In genomic region chr2:168268033-168268432, GRCm38 (mm10) we compare ENCODE assay signal across 9 mouse cellular contexts. TPM values are rescaled to one million over a fixed set of nuclear protein-coding genes. Genes with fewer than 3 reads are reported as not detected.
DNase-seq lines count a peak whose midpoint lies in the region; ATAC-seq and TF ChIP-seq lines count a peak whose summit lies in the region.
"Had no signal": no experiment of that assay in that cellular context is flagged by ENCODE, and none has a peak within 500 bp of the region (broad histone marks: within the 10 kb centered on the region; RNA-seq: fewer than 3 reads in every experiment).

No protein-coding gene starts in this region.

- no peaks in the 10 kb centered on the region for H3K4me1 ChIP-seq in heart, adult 2 months (ENCODE audit: control insufficient read depth, insufficient read depth, low read length)
- peaks cover 0 to 4% of the 10 kb centered on the region in 2 experiments; a peak in 2 of 4 replicates for H3K4me1 ChIP-seq in ES-E14 (ENCODE audit: control insufficient read depth in 2 of 2, insufficient read depth in 2 of 2, low read length in 2 of 2, poor library complexity in 1 of 2)
- H3K4me1 ChIP-seq in liver, embryonic 12.5 days = peaks cover 2% of the 10 kb centered on the region; the same call in 1 of the 2 replicates

- in situ Hi-C loops in ES-E14 (cut with MboI; ENCODE audit: low sequenced_read_pairs in 2 of 2, unreplicated experiment in 2 of 2) = loop anchor here in 1 of 2 experiments (25.0 kb wide), 2 partner anchors 369 to 619 kb away; no protein-coding TSS in a partner anchor

- DNase-seq in heart, adult 2 months = no peak
- no peak for DNase-seq in heart, adult 11 months
- DNase-seq in ES-E14 (ENCODE audit: low read depth, low spot score) = peak; percentile 79
- peak; percentile 51 for DNase-seq in testis, postnatal 14 days (ENCODE audit: low spot score)
- no peak for DNase-seq in left cerebral cortex, postnatal 10 days (ENCODE audit: extremely low spot score in 1 of 2, low spot score in 2 of 2)
- no peak for DNase-seq in right cerebral cortex, postnatal 36 days (ENCODE audit: low spot score in 2 of 2)

- no peak for TF ChIP-seq EP300 in heart, adult 2 months (IDR thresholded peaks at IDR 0.05; ENCODE audit: insufficient read depth, low read depth, low read length)

- no peak overlapping the region for H3K4me3 ChIP-seq in heart, adult 2 months
- peak overlapping the region; percentile 50 to 53; a peak in 3 of 4 replicates for H3K4me3 ChIP-seq in ES-E14 (ENCODE audit: insufficient read depth in 1 of 2, low read depth in 1 of 2, low read length in 2 of 2, poor library complexity in 1 of 2, severe bottlenecking in 1 of 2)
- no peak overlapping the region for H3K4me3 ChIP-seq in liver, embryonic 12.5 days

- peaks cover 4% of the 10 kb centered on the region for H3K27me3 ChIP-seq in heart, adult 2 months (ENCODE audit: control insufficient read depth, insufficient read depth, low read length)
- H3K27me3 ChIP-seq in liver, embryonic 12.5 days (replicated peaks) = peaks cover 73% of the 10 kb centered on the region

- ATAC-seq in erythroid progenitor cell, adult 5-6 weeks (replicated peaks; ENCODE audit: low FRiP score, poor library complexity, severe bottlenecking) = peak; percentile 30
- no peak for ATAC-seq in liver, embryonic 12.5 days
- ATAC-seq: Patski had no signal

- H3K4me2 ChIP-seq in liver, embryonic 12.5 days = peak overlapping the region; percentile 11; the same call in 1 of the 2 replicates

- H3K36me3 ChIP-seq in heart, adult 2 months (ENCODE audit: control insufficient read depth, insufficient read depth, low read length) = no peaks in the 10 kb centered on the region
- no peaks in the 10 kb centered on the region for H3K36me3 ChIP-seq in ES-E14 (ENCODE audit: control insufficient read depth, insufficient read depth, low read length, poor library complexity, severe bottlenecking)
- H3K36me3 ChIP-seq in liver, embryonic 12.5 days = no peaks in the 10 kb centered on the region

- intact Hi-C loops in heart, adult 2 months (cut with DNase I) = no loop called here
- intact Hi-C loops in left cerebral cortex, postnatal 10 days (cut with DNase I) = no loop called here

- H3K27ac ChIP-seq in heart, adult 2 months = no peak overlapping the region
- H3K27ac ChIP-seq in ES-E14 (ENCODE audit: insufficient read depth, low read depth, low read length, poor library complexity, severe bottlenecking) = no peak overlapping the region
- no peak overlapping the region for H3K27ac ChIP-seq in liver, embryonic 12.5 days

- 14% methylated on average over 7 of the region's 7 CpGs for WGBS in heart, adult 2 months
- 17% methylated on average over 7 of the region's 7 CpGs for WGBS in liver, embryonic 12.5 days (ENCODE audit: insufficient replicate concordance)

- no peaks in the 10 kb centered on the region for H3K79me2 ChIP-seq in heart, adult 2 months (replicated peaks; ENCODE audit: control insufficient read depth, insufficient read depth, low read length)

- no peak for TF ChIP-seq POLR2A in heart, adult 2 months (IDR thresholded peaks at IDR 0.05; ENCODE audit: insufficient read depth, low read depth, low read length)

- no peak overlapping the region for H3K9ac ChIP-seq in heart, adult 2 months (ENCODE audit: low read depth, low read length)
- no peak overlapping the region for H3K9ac ChIP-seq in ES-E14 (ENCODE audit: insufficient read depth, low read depth, low read length, poor library complexity, severe bottlenecking)
- no peak overlapping the region for H3K9ac ChIP-seq in liver, embryonic 12.5 days

- TF ChIP-seq CTCF in heart, adult 2 months (IDR thresholded peaks at IDR 0.05) = peak; percentile 52

- no peaks in the 10 kb centered on the region for H3K9me3 ChIP-seq in ES-E14 (ENCODE audit: control insufficient read depth, insufficient read depth, low read depth, low read length)
- H3K9me3 ChIP-seq in liver, embryonic 12.5 days (replicated peaks) = no peaks in the 10 kb centered on the region

TF ChIP-seq in ES-E14, 5 proteins besides CTCF, POLR2A, EP300 and RAD21:
- TF ChIP-seq MAFK (IDR thresholded peaks at IDR 0.05; ENCODE audit: insufficient read depth, low read depth, low read length) = no peak
- TF ChIP-seq ZC3H11A (IDR thresholded peaks at IDR 0.05; ENCODE audit: borderline replicate concordance, low read depth, low read length) = no peak
- no peak for TF ChIP-seq HCFC1 (IDR thresholded peaks at IDR 0.05; ENCODE audit: borderline replicate concordance, insufficient read depth, low read length)
- no peak for TF ChIP-seq ZNF384 (IDR thresholded peaks at IDR 0.05; ENCODE audit: low read depth, low read length)
- TF ChIP-seq CHD2 (IDR thresholded peaks at IDR 0.05; ENCODE audit: low read depth, low read length) = no peak

RNA-seq across cellular contexts. Expression of gene Kcng1, which starts 13.5 kb away (rescaled TPM):
- total RNA-seq in heart, adult 2 months (2021) = not detected
- 0.04 TPM in 1 of 2 replicates, not detected in the other for polyA plus RNA-seq in heart, adult 2 months (2012; rRNA removed)
- 1.3 and 1.9 TPM in 2 replicates for total RNA-seq in ES-E14 (2012; rRNA removed)
- total RNA-seq in erythroid progenitor cell, adult 5-6 weeks (2015; ENCODE audit: low replicate concordance) = not detected in 2 replicates
- not detected in 2 replicates for total RNA-seq in erythroid progenitor cell, adult 5-6 weeks (2017; ENCODE audit: low replicate concordance)
- polyA plus RNA-seq in liver, embryonic 12.5 days (2016; fragmentation: Nextera tagmentation; extraction: Ambion mirVana) = 0.19 and 0.45 TPM in 2 replicates
- total RNA-seq in left cerebral cortex, postnatal 10 days (2021) = 10 to 100 TPM; 47.2 to 57.0 TPM
- polyA plus RNA-seq: Patski had no signal

RNA-seq across cellular contexts. Expression of gene Mocs3, which starts 37.6 kb away (rescaled TPM):
- 1 to 10 TPM; 7.7 to 8.7 TPM for total RNA-seq in heart, adult 2 months (2021)
- 4.0 TPM in 2 replicates for polyA plus RNA-seq in heart, adult 2 months (2012; rRNA removed)
- 10.7 and 12.1 TPM in 2 replicates for total RNA-seq in ES-E14 (2012; rRNA removed)
- total RNA-seq in erythroid progenitor cell, adult 5-6 weeks (2015; ENCODE audit: low replicate concordance) = 0.72 and 1.7 TPM in 2 replicates
- 1.2 and 1.3 TPM in 2 replicates for total RNA-seq in erythroid progenitor cell, adult 5-6 weeks (2017; ENCODE audit: low replicate concordance)
- 8.9 and 9.4 TPM in 2 replicates for polyA plus RNA-seq in liver, embryonic 12.5 days (2016; fragmentation: Nextera tagmentation; extraction: Ambion mirVana)
- 10 to 100 TPM; 14.5 to 16.6 TPM for total RNA-seq in left cerebral cortex, postnatal 10 days (2021)

RNA-seq across cellular contexts. Expression of gene Dpm1, which starts 37.6 kb away (rescaled TPM):
- total RNA-seq in heart, adult 2 months (2021) = 10 to 100 TPM; 77.6 to 88.1 TPM
- polyA plus RNA-seq in heart, adult 2 months (2012; rRNA removed) = 15.8 and 25.5 TPM in 2 replicates
- 40.1 and 47.3 TPM in 2 replicates for total RNA-seq in ES-E14 (2012; rRNA removed)
- total RNA-seq in erythroid progenitor cell, adult 5-6 weeks (2015; ENCODE audit: low replicate concordance) = 44.0 TPM in 2 replicates
- total RNA-seq in erythroid progenitor cell, adult 5-6 weeks (2017; ENCODE audit: low replicate concordance) = 5.4 and 18.9 TPM in 2 replicates
- 94.0 and 104 TPM in 2 replicates for polyA plus RNA-seq in liver, embryonic 12.5 days (2016; fragmentation: Nextera tagmentation; extraction: Ambion mirVana)
- total RNA-seq in left cerebral cortex, postnatal 10 days (2021) = 10 to 100 TPM; 43.6 to 52.5 TPM

RNA-seq across cellular contexts. Expression of gene Gm20716, which starts 37.9 kb away (rescaled TPM):
- 10 to 100 TPM; 11.5 to 14.7 TPM for total RNA-seq in heart, adult 2 months (2021)
- 4.4 and 15.9 TPM in 2 replicates for polyA plus RNA-seq in heart, adult 2 months (2012; rRNA removed)
- total RNA-seq in ES-E14 (2012; rRNA removed) = 37.3 and 41.7 TPM in 2 replicates
- 9.7 and 14.3 TPM in 2 replicates for total RNA-seq in erythroid progenitor cell, adult 5-6 weeks (2015; ENCODE audit: low replicate concordance)
- total RNA-seq in erythroid progenitor cell, adult 5-6 weeks (2017; ENCODE audit: low replicate concordance) = 23.0 and 28.4 TPM in 2 replicates
- polyA plus RNA-seq in liver, embryonic 12.5 days (2016; fragmentation: Nextera tagmentation; extraction: Ambion mirVana) = 6.4 and 7.3 TPM in 2 replicates
- 10 to 100 TPM; 32.4 to 39.9 TPM for total RNA-seq in left cerebral cortex, postnatal 10 days (2021)

Comparison
In these comparisons a context has a peak if more than half of its experiments do, and no peak if none do; other contexts are left out.
1. DNase-seq: peak in ES-E14 (single experiment) and testis, postnatal 14 days (single experiment); none in heart, adult 2 months (0 of 2), heart, adult 11 months (single experiment), left cerebral cortex, postnatal 10 days (0 of 2) and right cerebral cortex, postnatal 36 days (0 of 2).
2. H3K4me3 ChIP-seq: peak in ES-E14 (2 of 2); none in heart, adult 2 months (single experiment) and liver, embryonic 12.5 days (single experiment).
3. RNA of gene Kcng1, which starts 13.5 kb away (total RNA-seq): 47.2 to 57.0 TPM in left cerebral cortex, postnatal 10 days; 1.3 to 1.9 TPM in ES-E14, not detected in heart, adult 2 months and not detected in erythroid progenitor cell, adult 5-6 weeks; every median in the first group is over 10 times any median in the second.